Mouse (Mus musculus) layer of hippocampus, adult 18-20 months (tissue): ENCODE results near the gene Prkcd. TPM values are rescaled to one million over a fixed set of nuclear protein-coding genes. Genes with fewer than 3 reads are reported as not detected.

Experiments
- DNase-seq, 2 experiments: peaks; one replicate each; pipeline ENCODE4 v3.0.0; 2022; ENCODE audit warnings: low spot score in 2 of 2
- long read RNA-seq: library from polyadenylated mRNA; stranded (forward); transcript quantifications from one replicate; pipeline ENCODE4 v2.0.0, GENCODE M21; 2021
- total RNA-seq, 2 experiments: library from RNA; stranded (reverse); gene quantifications; 2 replicates each; pipeline ENCODE4 v1.2.3; 2021

Prkcd gene
- 10 to 100 TPM; 31.5 to 38.1 TPM for total RNA-seq
- long read RNA-seq, transcript Prkcd-207 (18 exons, 2,777 nt), result major isoform, 37 of 43 reads
- long read RNA-seq, partial matches to known transcripts, result 1 of 43 reads
- long read RNA-seq, other reads (novel, unspliced or antisense), result 4 of 43 reads

- no peak for DNase-seq
These were observed at the start of gene Prkcd for GRCm38 (mm10) chr14:30625856-30626726. TSS of gene Prkcd (minus strand) at chr14:30626210.

DNA sequence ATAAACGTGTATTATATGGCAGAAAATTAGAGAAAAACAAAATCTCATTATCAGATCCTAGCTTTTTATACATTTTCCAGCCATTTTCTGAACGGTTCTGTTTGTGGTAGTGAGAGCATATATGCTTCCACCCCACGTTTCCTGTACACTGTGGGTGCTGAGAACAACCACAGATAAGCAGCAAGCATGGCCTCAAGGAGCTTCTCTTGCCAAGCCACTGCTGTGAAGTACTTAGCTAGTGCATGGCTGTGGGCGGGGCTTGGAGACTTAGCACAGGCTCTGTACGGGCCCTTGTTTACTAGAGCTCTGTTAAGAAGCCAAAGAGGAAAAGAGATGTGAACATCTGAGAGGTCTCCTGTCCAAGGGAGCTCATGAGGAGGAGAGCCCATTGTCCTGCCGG is 48.9 kb upstream of the Prkcd start:
- DNase-seq, result no peak

- peak; percentile 82 to 95 for DNase-seq
These were observed 45.9 kb upstream of the Prkcd start for GRCm38 (mm10) chr14:30671986-30672312.

DNA sequence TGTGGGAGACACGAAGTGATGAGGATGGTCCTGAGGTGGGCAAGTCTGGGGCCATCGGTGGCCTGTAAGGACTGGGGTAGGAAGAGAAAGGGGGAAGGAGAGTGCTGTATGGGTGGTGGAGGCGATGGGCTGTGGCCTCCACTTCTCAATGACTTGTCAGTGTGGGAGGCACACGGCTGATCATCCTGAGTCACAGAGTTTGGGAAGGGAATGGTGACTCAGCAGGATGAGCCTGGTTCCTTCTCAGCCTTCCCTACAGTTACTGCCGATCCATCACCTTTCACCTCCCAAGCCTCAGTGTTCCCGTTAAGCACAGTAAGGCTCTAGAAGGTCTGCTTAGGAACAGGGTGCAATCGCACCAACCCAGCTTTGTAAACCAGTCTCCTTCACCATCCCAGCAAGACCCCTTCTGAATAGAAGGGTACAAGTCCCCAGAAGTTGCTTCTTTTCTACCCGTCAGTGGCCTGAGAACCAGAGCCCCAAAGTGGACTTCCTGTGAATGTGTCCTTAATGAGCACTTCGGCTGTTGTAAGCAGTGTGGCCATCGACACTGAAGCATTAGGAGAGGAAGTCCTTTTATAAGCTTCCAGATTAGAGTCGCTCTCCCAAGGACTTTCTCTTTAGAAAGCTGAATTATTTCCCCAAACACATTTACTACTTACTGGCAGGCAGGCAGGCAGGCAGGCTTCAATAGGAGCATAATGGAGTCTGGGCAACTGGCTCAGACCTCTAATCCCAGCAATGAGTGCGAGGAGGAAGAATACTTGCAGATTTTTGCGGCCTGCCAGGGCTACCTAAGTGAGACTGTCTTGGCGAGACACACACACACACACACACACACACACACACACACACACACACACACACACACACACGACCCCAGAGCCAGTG is 45.3 kb upstream of the Prkcd start:
- peak in 1 of 2 experiments; percentile 51 for DNase-seq

DNA sequence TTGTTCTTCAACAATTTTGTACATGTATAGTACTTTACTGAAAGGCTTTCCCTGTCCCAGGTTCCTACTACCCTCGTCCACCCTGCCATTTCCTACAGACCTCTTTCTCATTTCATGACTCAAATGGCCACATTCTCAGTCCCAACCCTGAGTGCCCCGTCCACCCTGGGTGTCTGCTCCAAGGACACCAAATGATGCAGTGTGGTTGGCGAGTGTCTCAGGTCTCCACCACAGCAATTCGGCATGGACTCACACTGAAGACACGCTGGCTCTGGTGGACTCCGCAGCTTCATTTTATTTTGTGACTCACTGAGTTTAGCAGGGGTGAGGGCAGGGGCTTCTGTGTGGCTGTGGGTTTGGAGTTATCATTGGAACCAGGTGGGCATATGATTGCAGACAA is 44.2 kb upstream of the Prkcd start:
- DNase-seq, result no peak

GRCm38 (mm10) chr14:30666604-30667003 is 40.6 kb upstream of the Prkcd start:
- peak in 1 of 2 experiments; percentile 48 for DNase-seq

DNA sequence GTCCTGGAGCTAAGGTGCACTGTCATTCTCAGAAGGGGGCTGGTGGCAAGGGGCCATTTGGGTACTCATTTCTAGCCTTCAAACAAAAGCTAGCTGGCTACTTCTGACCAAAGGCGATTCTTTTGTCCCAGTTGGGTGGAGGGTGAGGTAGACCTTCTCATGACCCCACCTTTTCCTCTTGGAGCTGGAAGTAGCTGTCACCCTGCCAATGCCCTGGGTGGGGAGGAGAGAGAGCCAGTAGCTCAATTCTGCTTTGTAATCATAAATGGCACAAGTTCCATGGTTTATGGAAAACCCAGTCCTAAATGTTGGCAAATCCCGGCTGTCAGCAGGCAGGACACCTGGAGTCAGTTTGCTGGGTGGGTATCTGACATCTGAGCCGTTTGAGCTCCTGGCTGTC is 40.1 kb upstream of the Prkcd start:
- no peak for DNase-seq

GRCm38 (mm10) chr14:30655531-30655930 is 29.5 kb upstream of the Prkcd start:
- no peak for DNase-seq

DNA sequence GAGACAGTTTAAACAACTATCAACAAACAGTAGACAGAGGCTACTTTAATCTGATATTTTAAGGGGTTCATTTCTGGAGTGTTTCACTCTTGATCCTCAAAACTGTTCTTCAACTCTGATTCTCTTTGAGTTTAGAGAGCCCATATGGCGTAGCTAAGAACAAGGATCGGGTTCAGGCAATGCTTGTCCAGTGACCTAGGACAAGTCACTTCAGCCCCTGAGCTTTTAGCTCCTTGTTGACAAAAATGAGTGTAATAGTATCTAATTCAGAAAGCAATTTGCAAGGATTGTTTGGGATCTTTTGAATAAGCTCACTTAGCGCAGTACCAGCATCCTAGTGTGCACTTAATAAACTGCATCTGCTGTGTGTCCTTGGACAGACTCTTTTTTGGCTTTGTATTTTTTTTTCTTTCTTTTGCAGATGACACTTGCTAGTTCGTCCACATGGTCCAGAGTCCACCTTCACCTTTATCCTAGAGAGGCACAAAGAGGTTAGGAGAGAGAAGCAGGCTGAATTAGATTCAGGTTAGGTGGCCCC is 28.8 kb upstream of the Prkcd start:
- no peak for DNase-seq

DNA sequence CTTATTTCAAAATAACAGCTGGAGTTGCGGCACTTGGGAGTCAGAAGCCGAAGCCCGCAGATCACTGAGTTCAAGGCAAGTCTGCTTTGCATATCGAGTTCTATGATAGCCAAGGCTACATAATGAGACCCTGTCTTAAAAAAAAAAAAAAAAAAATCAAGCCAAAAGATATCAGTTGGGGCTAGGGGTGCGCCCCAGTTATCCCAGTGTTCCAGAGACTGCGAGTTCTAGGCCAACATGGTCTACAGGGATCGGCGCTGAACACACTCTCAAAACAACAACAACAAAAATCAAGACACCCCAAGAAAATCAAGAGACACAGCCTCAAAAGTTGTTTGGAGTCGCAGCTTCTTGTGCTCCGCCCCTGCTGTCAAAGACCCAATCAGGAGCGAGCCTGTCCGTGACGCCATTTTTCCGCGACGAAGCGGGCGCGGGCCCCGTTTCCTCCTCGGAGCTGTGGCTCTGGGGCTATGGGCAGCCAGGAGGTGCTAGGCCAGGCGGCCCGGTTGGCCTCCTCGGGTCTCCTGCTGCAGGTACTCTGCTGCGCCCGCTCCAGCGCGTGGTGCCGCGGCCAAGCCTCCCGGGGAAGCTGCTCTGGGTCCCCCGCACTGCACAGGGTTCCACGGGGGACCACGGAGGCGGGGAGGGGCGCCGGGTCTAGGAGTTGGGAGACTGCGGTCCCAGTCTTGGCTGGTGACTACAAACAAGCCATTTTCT is 28.1 kb upstream of the Prkcd start, which contains the start of gene Rft1:
Gene Rft1 (plus strand): TSS at position 418 of the 717 bp plus-strand sequence.
- peak; percentile 96 to 98 for DNase-seq

DNA sequence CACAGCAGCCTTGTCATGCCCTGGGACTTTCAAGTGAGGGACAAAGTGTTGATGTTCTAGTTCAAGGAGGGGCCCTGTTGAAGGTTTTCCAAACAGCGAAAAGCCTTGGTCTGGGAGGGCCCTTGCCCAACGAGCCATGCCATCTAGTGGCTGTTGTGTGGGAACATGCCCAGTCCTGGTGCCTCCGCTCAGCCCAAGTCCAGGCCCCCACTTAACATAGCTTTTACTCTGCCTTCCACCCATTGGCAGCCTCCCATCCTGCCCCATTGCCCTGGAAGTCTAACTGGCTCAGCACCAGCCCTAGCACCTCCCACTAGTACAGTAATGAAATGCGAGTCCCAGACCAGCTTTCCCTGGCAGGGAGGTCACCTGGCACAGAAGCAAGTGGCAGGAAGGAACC is 25.0 kb upstream of the Prkcd start:
- DNase-seq, result peak in 1 of 2 experiments; percentile 39

GRCm38 (mm10) chr14:30649745-30650144 is 23.7 kb upstream of the Prkcd start:
- DNase-seq, result peak in 1 of 2 experiments; percentile 25

- no peak for DNase-seq
These were observed 22.5 kb upstream of the Prkcd start for GRCm38 (mm10) chr14:30648478-30648877.

GRCm38 (mm10) chr14:30646486-30646885 is 20.5 kb upstream of the Prkcd start:
- DNase-seq, result no peak

GRCm38 (mm10) chr14:30645066-30645465 is 19.1 kb upstream of the Prkcd start:
- DNase-seq, result no peak

DNA sequence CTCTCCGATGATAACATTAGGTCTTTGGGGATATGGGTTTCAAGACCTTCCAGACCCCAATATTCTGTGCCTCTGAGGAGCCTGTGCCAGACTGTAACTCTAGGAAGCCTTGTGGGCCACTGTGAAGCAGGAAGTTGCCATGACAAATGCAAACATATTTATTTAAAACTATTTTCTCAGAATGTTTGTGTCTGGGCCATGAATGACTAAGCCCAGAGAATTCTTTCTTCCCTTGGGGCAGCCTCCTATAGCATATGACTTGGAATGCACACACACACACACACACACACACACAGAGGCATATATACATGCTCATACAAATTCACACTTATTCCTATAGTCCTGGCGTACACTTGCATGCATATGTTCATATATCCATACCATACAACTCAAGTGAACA is 18.0 kb upstream of the Prkcd start:
- no peak for DNase-seq

DNA sequence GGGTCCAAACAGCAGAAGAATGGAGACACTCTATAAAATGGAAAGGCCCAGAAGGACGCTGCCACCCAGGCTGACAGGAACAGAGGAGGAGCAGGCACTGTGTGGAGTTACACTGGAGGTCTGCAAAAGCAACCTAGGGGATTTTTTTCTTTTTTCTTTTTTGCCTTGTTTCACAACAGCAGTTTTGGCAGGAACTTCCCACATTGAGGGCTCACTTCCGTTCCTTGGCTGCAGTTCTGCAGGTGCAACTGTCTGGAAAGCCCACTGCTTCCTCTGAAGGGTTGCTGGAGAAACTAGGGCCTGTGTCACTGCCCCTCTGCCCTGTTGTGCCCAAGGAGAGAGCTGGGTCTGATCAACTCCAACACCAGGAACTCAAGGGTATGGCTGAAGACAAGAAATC is 15.7 kb upstream of the Prkcd start:
- no peak for DNase-seq

- no peak for DNase-seq
These were observed 12.7 kb upstream of the Prkcd start for GRCm38 (mm10) chr14:30638686-30639085.

GRCm38 (mm10) chr14:30638009-30638408 is 12.0 kb upstream of the Prkcd start:
- no peak for DNase-seq

DNA sequence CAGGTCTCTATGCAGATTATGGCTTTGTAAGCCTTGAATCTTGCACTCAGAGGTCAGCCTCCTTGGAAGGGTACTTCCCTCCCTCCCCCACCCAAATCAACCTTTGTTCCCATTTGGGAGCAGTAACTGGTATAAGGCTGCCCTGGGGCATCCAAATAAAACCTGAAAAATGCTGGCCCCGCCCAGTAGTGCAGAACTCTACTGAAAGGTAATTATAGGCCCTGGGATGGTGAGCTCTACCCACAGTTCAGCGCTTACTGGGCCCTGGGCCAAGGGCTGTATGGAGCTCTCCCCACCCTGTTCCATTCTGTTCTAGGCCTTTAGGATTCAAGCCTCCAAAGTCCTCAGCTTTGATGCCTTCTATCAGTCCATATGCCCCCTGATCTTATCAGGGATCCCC is 11.1 kb upstream of the Prkcd start:
- no peak for DNase-seq

DNA sequence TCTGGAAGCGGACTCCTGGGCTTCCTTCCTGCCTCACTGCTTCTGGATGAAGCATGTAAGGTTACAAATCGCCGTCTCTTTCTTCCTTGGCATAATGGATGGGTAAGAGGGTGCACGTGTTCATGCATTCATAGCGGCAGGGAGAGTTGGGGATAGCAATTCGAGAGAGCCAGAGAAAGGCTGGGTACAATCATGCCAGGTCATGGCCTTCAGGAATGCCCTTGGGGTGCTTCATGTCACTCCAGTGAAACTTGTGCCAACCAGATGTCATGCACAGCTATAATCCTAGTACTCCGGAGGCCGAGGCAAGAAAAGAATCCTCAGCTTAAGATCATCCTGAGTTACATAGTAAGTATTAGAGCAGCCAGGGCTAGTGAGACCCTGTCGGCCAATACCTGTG is 10.5 kb upstream of the Prkcd start:
- DNase-seq, result no peak
